Mouse (Mus musculus): ENCODE measurements around the gene Atp1b1. TPM values are rescaled to one million over a fixed set of nuclear protein-coding genes. Genes with fewer than 3 reads are reported as not detected.

The Atp1b1 gene
- polyA plus RNA-seq (2016; fragmentation: Nextera tagmentation; extraction: Ambion mirVana): 45.5 and 50.5 TPM in 2 replicates

DNA sequence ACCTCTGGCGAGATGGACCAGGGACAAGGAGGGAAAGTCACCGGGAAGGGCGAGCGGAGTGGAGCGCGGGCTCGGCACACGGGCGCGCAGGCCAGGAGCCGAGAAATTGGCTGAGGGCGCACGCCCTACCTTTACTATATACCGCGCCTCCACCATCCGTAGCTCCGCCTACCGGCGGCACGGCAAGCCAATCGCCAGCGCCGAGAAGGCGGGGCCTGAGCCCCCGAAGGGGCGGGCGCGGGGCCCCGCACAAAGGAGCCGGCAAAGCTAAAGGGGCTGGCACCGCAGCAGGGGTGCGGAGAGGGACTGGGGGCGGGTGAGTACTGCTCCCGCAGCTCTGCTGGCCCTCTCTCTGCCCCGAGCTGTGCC lies at the start of gene Atp1b1:
Gene Atp1b1 (minus strand): TSS at position 111 of the 369 bp plus-strand sequence.
- peak; percentile 95 for ATAC-seq (ENCODE audit: low FRiP score, low read depth)
- Histone ChIP-seq H3K9me3 (no peaks in the 10 kb centered on the region), H3K27ac (replicated peaks) (peak within 1 kb of the TSS; percentile 94), H3K36me3 (0 out of 2 replicates have a peak, but pooled peaks cover 1% of the 10 kb centered on the region), H3K4me3 (peak within 1 kb of the TSS; percentile 70), H3K27me3 (peaks cover 34% of the 10 kb centered on the region), H3K4me1 (peaks cover 42% of the 10 kb centered on the region), H3K9ac (replicated peaks) (peak within 1 kb of the TSS; percentile 75), H3K4me2 (replicated peaks) (peak within 1 kb of the TSS; percentile 79)
- WGBS: under 1% methylated on average over 32 of the region's 35 CpGs

DNA sequence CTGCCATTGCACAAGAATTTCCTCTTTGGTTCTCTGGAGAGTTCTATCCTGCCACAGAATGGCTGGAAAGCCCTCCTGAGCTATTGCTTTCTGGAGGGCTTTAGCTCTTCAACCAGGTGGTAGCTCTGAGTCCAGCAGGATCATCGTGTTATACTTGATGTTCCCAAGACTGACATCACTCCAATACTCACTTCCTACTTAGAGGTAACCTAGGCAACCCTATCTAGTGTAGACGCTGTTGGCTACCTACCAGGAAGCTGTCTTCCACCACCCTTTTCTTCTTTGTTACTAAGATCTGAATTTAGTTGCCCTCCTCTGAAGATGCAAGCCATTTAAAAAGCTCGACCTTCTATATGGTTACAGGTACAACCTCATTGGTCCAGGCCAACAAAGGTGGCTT lies 46.9 kb upstream of the Atp1b1 start:
- no peak overlapping the region for H3K9ac ChIP-seq (replicated peaks)
- no peaks in the 10 kb centered on the region; the same call in 1 of the 2 replicates for H3K27me3 ChIP-seq
- H3K4me3 ChIP-seq: no peak overlapping the region
- 84% methylated on average over 3 of the region's 3 CpGs for WGBS
- no peaks in the 10 kb centered on the region for H3K9me3 ChIP-seq
- H3K4me2 ChIP-seq (replicated peaks): no peak overlapping the region
- no peak overlapping the region for H3K27ac ChIP-seq (replicated peaks)
- H3K36me3 ChIP-seq: no peaks in the 10 kb centered on the region
- ATAC-seq (ENCODE audit: low FRiP score, low read depth): no peak
- peaks cover 3% of the 10 kb centered on the region for H3K4me1 ChIP-seq

DNA sequence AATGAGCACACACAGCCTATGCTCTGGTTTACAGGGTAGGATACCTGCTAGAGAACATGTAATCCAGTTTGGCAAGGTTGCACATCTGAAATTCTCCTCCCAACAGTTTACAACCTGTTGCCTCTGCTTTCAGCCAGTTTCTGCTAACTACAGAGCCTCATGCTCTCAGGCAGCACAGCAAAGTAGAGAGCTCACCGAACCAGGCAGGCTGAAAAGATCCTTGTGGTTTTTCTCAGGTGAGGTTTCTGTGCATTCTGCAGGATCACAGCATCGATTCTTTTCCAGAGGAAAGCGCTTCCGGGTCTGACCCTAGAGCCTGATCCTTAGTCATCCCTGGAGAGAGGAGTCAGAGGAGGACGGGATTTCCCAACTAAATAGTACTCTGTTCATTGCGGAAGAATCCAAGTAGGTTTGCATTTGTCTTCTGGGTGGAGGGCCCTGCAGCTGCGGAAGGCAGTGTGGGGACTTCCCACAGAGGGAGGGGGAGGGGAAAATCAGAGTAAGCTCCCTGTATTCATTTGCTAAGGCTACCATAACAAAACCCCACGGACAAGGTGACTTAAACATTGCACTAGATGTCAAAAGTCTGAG lies 45.1 kb upstream of the Atp1b1 start:
- H3K9me3 ChIP-seq: no peaks in the 10 kb centered on the region
- ATAC-seq (ENCODE audit: low FRiP score, low read depth): no peak
- WGBS: 48% methylated on average over 8 of the region's 8 CpGs

DNA sequence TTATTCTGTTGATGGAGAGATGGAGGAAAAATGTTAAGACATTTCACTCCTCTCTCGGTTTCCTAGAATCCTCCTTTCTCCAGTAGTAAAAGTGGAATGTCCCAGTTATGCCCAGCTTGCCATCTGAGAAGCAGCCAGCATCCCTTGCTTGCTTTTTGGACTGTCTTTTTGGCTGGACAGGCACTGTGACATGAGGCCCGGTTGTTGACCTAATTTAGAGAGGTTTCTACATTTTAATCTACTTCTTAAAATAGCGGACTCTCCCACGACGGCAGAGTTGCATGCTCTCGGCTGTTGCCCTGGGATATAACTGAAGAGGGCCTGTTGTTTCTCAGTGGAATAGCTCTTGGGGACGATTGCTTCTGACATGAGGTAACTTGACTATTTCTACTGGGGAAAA lies 44.1 kb upstream of the Atp1b1 start:
- no peaks in the 10 kb centered on the region for H3K4me1 ChIP-seq
- H3K27ac ChIP-seq (replicated peaks): no peak overlapping the region
- no peaks in the 10 kb centered on the region for H3K9me3 ChIP-seq
- H3K27me3 ChIP-seq: no peaks in the 10 kb centered on the region
- ATAC-seq (ENCODE audit: low FRiP score, low read depth): no peak
- no peak overlapping the region for H3K9ac ChIP-seq (replicated peaks)
- no peak overlapping the region for H3K4me2 ChIP-seq (replicated peaks)
- no peaks in the 10 kb centered on the region for H3K36me3 ChIP-seq
- H3K4me3 ChIP-seq: no peak overlapping the region
- WGBS: 77% methylated on average over 7 of the region's 7 CpGs

More for the DNA sequence above, 45.1 kb upstream of the Atp1b1 start:
- no peak overlapping the region for H3K9ac ChIP-seq (replicated peaks)
- no peaks in the 10 kb centered on the region for H3K27me3 ChIP-seq
- no peak overlapping the region for H3K27ac ChIP-seq (replicated peaks)
- no peak overlapping the region for H3K4me2 ChIP-seq (replicated peaks)
- H3K36me3 ChIP-seq: no peaks in the 10 kb centered on the region
- H3K4me1 ChIP-seq: peaks cover 3% of the 10 kb centered on the region
- no peak overlapping the region for H3K4me3 ChIP-seq

DNA sequence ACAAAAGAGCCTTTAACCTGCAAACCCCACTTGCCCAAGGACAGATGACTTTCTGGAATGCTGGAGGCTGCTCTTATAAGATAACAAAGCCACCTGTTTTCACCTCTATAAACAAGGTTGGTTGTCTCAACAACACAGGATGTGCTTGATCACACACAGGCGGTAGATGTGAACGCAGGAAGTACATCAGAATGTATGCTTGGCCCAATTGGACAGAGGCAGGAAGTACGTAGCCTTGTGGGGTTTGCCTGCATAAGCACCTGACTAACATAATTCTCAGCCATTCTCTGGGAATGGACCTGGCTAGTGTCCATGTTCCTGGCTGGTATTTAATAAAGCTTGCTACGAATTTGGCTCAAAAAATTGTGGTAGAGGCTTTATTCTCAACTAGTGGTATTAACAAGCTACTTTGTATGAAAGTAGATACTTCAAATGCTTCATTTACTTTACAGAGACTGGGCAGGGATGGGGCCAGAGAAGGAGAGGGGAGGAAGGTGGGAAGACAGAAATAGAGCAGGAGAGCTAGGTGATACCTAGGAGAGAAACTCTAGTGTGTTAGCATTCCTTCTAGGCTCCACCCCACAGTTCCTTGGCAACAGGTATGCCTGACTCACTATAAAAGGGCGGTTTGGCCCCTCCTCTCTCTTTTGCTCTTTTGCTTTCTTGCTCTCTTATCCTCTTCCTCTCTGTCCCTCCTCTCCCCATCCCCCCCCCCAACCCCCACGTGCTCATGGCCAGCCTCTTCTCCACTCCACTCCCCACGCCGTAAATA lies 36.8 kb upstream of the Atp1b1 start:
- WGBS: 74% methylated on average over 8 of the region's 8 CpGs
- no peaks in the 10 kb centered on the region; the same call in 1 of the 2 replicates for H3K27me3 ChIP-seq

DNA sequence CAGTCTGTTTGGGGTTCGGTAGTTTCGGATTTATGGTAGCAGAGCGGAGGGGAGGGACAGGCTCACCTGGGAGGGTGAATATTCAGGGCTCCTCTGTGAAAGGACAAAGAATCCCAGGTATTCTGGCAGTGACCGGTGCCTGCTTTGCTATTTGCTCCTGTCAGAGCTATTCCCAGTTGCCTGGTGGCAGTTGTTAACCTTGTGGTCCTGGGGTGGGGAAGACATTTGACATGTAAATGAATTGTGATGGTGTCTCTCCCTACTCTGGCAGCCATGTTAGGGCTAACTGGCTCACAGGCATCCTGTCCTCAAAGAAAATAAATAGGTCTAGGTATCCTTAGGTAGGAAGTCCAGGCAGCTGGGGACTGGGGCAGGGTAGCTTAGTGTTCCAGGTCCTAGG lies 36.1 kb upstream of the Atp1b1 start:
- no peak overlapping the region for H3K9ac ChIP-seq (replicated peaks)
- H3K4me1 ChIP-seq: no peaks in the 10 kb centered on the region
- no peak overlapping the region for H3K4me2 ChIP-seq (replicated peaks)
- H3K9me3 ChIP-seq: no peaks in the 10 kb centered on the region
- no peaks in the 10 kb centered on the region; the same call in 1 of the 2 replicates for H3K27me3 ChIP-seq
- no peak overlapping the region for H3K4me3 ChIP-seq
- no peaks in the 10 kb centered on the region for H3K36me3 ChIP-seq
- no peak overlapping the region for H3K27ac ChIP-seq (replicated peaks)
- WGBS: 68% methylated on average over 4 of the region's 4 CpGs
- no peak for ATAC-seq (ENCODE audit: low FRiP score, low read depth)

More for the DNA sequence above, 36.8 kb upstream of the Atp1b1 start:
- no peak overlapping the region for H3K9ac ChIP-seq (replicated peaks)
- no peaks in the 10 kb centered on the region for H3K36me3 ChIP-seq
- no peak for ATAC-seq (ENCODE audit: low FRiP score, low read depth)
- H3K4me1 ChIP-seq: no peaks in the 10 kb centered on the region
- no peak overlapping the region for H3K4me2 ChIP-seq (replicated peaks)
- no peak overlapping the region for H3K4me3 ChIP-seq
- no peaks in the 10 kb centered on the region for H3K9me3 ChIP-seq
- H3K27ac ChIP-seq (replicated peaks): no peak overlapping the region

DNA sequence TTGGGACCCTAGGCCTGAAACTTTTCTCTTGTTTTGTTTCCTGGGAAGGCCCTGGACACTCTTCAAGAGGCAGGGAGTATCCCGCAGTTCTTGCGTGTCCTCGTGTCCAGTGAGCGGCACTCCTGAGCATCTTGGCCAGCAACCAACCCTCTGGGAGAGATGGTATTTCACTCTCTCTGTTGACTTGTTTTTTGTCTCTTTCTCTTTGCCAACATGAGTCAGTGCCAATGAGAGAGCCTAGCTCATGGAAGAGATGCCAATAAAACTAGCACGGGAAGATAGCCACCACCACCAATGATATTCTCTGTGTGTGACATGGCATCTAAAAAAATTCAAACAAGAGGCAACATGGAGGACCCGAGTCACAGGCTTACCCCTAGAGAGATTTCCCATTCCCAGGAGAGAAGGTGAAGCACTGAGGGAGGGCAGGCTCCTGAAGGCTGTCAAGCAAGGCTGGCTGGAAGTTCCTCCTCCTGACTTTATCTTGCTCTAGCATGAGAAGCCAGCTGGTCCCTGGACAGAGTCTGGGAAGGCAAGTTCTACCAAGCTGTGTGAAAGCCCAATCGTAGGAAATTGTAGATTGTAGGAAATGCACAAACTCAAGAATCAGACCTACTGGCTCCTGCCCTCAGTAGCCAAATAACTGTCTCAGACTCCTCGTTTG lies 35.0 kb upstream of the Atp1b1 start:
- Histone ChIP-seq H3K4me2 (replicated peaks) (no peak overlapping the region), H3K27me3 (no peaks in the 10 kb centered on the region; the same call in 1 of the 2 replicates), H3K27ac (replicated peaks) (no peak overlapping the region), H3K36me3 (no peaks in the 10 kb centered on the region), H3K9me3 (no peaks in the 10 kb centered on the region), H3K4me1 (no peaks in the 10 kb centered on the region), H3K4me3 (no peak overlapping the region), H3K9ac (replicated peaks) (no peak overlapping the region)
- 83% methylated on average over 8 of the region's 8 CpGs for WGBS
- no peak for ATAC-seq (ENCODE audit: low FRiP score, low read depth)

DNA sequence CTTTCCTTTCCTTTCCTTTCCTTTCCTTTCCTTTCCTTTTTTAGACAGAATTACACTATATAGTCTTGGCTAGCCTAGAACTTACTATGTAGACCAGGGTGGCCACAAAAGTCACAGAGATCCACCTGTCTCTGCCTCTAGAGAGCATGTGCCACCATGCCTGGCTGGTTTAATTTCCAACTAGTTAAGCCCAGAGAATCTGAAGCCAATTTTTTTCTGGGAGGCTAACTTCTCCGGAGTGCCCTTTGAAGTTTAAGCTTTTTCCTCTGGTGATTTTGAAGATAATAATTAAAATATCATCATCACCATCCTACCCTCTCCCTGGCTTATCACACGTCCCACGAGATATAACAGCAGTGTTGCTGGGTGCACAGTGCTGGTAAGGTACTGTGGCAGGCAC lies 34.3 kb upstream of the Atp1b1 start:
- Histone ChIP-seq H3K27me3 (no peaks in the 10 kb centered on the region; the same call in 1 of the 2 replicates), H3K4me2 (replicated peaks) (no peak overlapping the region), H3K4me1 (no peaks in the 10 kb centered on the region), H3K9me3 (no peaks in the 10 kb centered on the region), H3K27ac (replicated peaks) (no peak overlapping the region), H3K36me3 (no peaks in the 10 kb centered on the region), H3K9ac (replicated peaks) (no peak overlapping the region), H3K4me3 (no peak overlapping the region)
- ATAC-seq (ENCODE audit: low FRiP score, low read depth): no peak
- 93% methylated on average over 3 of the region's 3 CpGs for WGBS

DNA sequence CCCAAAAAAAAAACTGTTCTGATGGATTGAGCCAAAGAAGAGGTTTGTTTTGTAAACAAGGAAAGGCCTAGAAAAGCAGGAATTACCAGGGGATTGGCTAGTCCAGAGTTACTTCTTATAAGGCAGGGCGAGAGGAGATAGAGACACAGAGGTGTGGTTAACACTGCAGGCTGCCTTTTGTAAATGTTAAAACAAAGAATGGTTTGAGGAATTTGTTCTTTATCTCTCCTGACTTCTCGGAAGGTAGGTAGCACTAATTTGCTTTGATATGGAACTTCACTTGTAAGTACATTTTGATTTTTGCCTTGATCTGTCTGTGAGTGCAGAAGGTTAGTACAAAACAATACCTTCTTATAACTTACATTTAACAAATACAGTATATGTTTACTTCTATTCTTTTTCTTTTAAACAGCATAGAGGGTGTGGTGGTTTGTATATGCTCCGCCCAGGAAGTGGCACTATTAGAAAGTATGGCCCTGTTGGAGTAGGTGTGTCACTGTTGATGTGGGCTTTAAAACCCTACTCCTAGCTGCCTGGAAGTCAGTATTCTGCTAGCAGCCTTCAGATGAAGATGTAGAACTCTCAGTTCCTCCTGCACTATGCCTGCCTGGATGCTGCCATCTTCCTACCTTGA lies 31.9 kb upstream of the Atp1b1 start:
- H3K4me2 ChIP-seq (replicated peaks): no peak overlapping the region

DNA sequence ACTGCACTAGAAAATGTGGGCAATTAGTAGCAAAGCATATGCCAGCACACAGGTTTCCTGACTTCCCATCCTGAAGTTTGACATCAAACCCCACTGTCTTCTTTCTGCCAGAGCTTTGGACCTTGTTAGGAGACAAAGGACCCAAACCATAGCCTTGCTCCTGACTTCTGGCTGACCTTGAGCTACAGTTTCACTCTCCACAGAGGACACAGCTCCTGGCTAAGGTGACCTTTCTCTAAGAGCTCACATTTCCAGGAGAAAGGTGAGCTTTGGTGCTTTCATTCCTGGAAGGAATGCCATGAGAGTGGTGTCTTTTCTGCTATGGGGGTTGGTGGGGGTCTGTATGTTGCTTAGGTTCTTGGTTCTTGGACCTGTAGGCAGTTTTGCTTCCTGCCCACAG lies 25.6 kb upstream of the Atp1b1 start:
- no peaks in the 10 kb centered on the region for H3K27me3 ChIP-seq
- H3K36me3 ChIP-seq: no peaks in the 10 kb centered on the region
- H3K4me2 ChIP-seq (replicated peaks): no peak overlapping the region
- no peak overlapping the region for H3K4me3 ChIP-seq
- H3K27ac ChIP-seq (replicated peaks): no peak overlapping the region
- ATAC-seq (ENCODE audit: low FRiP score, low read depth): no peak
- no peaks in the 10 kb centered on the region for H3K9me3 ChIP-seq
- H3K4me1 ChIP-seq: peaks cover 5% of the 10 kb centered on the region; the same call in 1 of the 2 replicates
- H3K9ac ChIP-seq (replicated peaks): no peak overlapping the region

More for the DNA sequence above, 31.9 kb upstream of the Atp1b1 start:
- Histone ChIP-seq H3K36me3 (no peaks in the 10 kb centered on the region), H3K27me3 (no peaks in the 10 kb centered on the region), H3K9me3 (no peaks in the 10 kb centered on the region), H3K4me1 (no peaks in the 10 kb centered on the region), H3K9ac (replicated peaks) (no peak overlapping the region), H3K4me3 (no peak overlapping the region), H3K27ac (replicated peaks) (no peak overlapping the region)
- ATAC-seq (ENCODE audit: low FRiP score, low read depth): no peak
- 95% methylated on average over 3 of the region's 3 CpGs for WGBS

DNA sequence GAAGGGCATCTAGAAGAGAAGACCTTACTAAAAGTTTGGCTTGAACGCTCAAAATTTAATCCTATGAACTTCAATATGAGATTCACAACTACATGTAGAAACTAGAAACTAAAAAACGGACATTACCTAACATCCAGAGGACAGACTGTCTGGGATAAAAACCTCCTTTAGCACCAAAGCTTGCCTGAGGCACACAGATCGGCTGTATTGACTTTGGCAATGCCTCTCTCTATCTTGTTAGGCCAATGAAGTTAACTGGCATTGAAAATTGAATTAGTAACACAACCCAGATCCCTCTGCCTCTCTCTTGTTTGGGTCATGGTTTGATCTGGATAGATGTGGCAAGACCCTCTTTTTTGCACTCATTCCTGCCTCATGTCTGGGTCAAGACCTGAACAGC lies 24.7 kb upstream of the Atp1b1 start:
- 85% methylated on average over 3 of the region's 3 CpGs for WGBS
- H3K36me3 ChIP-seq: no peaks in the 10 kb centered on the region
- H3K27ac ChIP-seq (replicated peaks): no peak overlapping the region
- H3K9me3 ChIP-seq: no peaks in the 10 kb centered on the region
- no peaks in the 10 kb centered on the region for H3K27me3 ChIP-seq
- peaks cover 5% of the 10 kb centered on the region; the same call in 1 of the 2 replicates for H3K4me1 ChIP-seq
- no peak overlapping the region for H3K4me2 ChIP-seq (replicated peaks)
- H3K9ac ChIP-seq (replicated peaks): no peak overlapping the region
- no peak for ATAC-seq (ENCODE audit: low FRiP score, low read depth)
- H3K4me3 ChIP-seq: no peak overlapping the region

All from midbrain, embryonic 12.5 days (tissue).